Mouse (Mus musculus): ENCODE data around the gene Slc12a9.
A peak's percentile ranks its signal among the peaks of the same experiment; 100 is the strongest.

The Slc12a9 gene

GRCm38 (mm10) chr5:137333512-137334174 is at the start of gene Slc12a9:
TSS of gene Slc12a9 (minus strand) at chr5:137333597.
- DNase-seq (ENCODE audit: extremely low spot score), result peak; percentile 91

DNA sequence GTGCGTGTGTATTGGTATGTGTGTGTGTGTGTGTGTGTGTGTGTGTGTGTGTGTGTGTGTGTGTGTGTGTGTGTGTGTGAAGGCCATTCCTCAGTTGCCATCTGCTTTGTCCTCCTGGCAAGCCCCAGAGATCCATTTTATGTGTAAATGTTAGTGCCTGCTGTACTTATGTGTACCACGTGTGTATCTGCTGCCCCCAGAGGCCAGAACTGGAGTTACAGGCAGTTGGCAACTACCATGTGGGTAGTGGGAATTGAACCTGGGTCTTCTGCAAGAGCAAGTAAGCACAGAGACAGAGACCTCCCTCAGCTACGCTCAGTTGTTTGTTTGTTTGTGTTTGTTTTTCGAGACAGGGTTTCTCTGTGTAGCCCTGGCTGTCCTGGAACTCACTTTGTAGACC is 47.8 kb upstream of the Slc12a9 start:
- peak; percentile 72 for DNase-seq (ENCODE audit: extremely low spot score)

GRCm38 (mm10) chr5:137377603-137378002 is 44.2 kb upstream of the Slc12a9 start:
- no peak for DNase-seq (ENCODE audit: extremely low spot score)

DNA sequence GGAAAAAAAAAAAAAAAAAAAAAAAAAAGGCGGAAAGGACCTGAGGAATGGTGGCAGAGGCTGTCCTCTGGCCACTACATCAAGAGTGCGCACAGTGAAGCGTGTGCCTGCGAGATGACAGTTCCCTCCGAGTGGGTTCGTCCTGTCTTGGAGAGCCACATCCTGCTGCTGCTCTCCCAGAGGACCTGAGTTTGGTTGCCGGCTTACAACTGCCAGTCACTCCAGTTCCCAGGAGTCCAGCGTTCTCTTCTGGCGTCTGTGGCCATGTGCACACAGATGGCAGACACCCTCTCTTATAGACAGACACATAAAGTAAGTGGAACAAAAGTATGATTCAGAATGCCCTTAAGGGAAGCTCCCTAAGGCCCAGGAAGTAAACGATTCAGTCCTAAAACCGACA is 43.8 kb upstream of the Slc12a9 start:
- peak; percentile 38 for DNase-seq (ENCODE audit: extremely low spot score)

GRCm38 (mm10) chr5:137376722-137377121 is 43.3 kb upstream of the Slc12a9 start:
- peak; percentile 28 for DNase-seq (ENCODE audit: extremely low spot score)

DNA sequence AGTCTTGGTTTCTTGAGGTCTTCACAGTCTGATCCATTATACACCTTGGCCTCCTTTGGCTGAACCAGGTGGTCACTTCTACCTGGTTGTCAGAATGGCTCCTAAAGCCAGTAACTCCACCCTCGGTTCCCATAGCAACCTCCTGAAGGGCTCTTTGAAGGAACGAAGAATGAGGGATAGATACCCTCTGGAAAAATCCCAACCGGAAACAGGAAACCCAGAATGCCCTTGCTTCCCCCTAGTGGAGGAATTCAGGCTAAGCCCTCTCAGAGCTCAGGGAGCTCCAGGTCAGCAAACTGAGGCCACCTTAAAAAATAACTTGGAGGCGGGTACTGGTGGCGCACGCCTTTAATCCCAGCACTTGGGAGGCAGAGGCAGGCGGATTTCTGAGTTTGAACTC is 42.8 kb upstream of the Slc12a9 start:
- DNase-seq (ENCODE audit: extremely low spot score), result peak; percentile 49

DNA sequence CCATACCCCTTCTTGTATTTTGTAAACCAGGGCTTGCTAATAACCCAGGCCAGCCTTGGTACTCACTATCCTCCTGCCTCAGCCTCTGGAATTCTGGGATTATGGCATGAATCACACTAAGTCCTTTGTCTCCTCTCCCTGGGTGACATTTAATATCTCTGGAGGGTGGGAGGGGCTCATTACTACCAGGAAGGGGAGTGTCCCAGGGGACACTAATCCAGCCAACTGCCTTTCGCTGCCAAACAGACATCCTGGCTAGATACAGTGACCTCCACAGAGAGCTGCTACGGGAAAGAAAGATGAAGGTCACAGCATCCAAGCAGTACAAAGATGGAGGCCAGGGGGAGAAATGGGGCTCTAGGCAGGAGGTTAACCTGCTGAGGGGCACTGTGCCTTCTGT is 42.2 kb upstream of the Slc12a9 start:
- no peak for DNase-seq (ENCODE audit: extremely low spot score)

DNA sequence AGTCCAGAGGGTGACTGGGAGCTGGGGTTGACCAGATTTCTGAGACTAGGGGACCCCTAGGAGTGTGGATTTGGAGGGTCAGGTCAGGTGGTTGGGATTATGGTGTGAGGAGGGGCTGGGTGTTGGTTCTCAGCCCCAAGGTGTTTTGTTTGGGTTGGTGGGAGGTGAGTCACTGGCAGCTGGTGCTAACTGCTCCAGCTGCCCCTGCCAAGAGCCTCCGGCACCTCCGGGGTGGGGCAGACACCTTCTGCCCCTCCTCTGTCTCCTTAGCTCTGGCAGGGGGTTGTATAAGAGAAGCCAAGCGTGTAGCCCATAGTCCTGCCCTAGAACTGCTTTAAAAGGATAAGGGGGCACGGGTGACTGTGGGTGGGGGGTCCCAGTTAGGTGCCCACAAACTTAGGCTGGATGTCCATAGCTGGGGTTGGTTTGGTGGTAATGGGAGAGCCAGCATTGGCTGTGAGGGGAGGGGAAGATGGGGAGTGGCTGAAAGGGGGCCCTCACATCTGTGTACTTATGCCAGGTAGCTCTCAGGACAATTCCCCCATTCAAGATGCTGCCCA is 41.2 kb upstream of the Slc12a9 start:
- no peak for DNase-seq (ENCODE audit: extremely low spot score)

DNA sequence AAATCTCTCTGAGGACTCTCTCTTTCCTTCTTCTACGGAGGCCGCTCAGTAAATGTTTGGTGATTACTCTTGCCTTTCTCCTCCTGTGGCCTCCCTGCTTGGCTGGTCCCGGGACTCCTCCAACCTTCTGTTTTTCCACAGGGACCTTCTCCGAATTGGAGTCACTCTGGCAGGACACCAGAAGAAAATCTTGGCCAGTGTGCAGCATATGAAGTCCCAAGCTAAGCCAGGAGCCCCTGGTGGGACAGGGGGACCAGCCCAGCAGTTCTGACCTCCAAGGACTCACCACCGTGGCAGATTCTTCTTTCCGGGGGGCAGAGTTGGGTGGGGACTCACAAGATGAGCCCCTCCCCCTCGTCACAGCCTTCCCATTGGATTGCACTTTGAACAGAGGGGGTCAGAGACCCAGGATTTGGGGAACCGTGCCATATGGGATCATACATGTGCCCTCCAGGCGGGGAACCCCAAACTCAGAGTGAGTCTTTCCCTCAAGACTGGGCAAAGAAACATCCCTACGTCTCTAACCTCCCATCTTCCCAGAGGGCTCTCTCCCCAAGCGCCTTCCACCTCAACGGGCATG is 40.1 kb upstream of the Slc12a9 start:
- DNase-seq (ENCODE audit: extremely low spot score), result no peak

DNA sequence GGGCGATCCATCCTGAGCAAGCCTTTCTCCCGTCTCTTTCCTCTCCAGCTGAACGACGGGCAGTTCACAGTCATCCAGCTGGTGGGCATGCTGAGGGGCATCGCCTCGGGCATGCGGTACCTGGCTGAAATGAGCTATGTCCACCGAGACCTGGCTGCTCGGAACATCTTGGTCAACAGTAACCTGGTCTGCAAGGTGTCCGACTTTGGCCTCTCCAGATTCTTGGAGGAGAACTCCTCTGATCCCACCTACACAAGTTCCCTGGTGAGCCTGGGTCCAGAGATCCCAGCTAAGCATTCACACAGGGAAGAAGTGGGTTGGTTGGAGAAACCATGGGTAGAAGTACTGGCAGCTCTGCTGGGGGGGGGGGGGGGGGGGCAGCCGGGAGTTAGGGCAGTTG is 36.3 kb upstream of the Slc12a9 start:
- DNase-seq (ENCODE audit: extremely low spot score), result no peak

- DNase-seq (ENCODE audit: extremely low spot score), result peak; percentile 44
These were observed 25.0 kb upstream of the Slc12a9 start for GRCm38 (mm10) chr5:137358382-137358781.

DNA sequence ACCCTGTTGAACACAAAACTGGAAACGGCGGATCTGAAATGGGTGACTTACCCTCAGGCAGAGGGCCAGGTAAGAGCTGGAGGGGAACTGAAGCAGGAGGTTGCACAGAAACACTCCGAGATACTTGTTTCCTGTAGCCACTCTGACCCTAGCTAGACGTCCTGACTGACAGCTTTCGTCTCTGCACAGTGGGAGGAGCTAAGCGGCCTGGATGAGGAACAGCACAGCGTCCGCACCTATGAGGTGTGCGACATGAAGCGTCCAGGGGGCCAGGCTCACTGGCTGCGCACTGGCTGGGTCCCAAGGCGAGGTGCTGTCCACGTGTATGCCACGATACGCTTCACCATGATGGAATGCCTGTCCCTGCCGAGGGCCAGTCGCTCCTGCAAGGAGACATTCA is 20.7 kb upstream of the Slc12a9 start:
- no peak for DNase-seq (ENCODE audit: extremely low spot score)

- DNase-seq (ENCODE audit: extremely low spot score), result peak; percentile 14
These were observed 18.9 kb upstream of the Slc12a9 start for GRCm38 (mm10) chr5:137352011-137352975.

- peak; percentile 11 for DNase-seq (ENCODE audit: extremely low spot score)
These were observed 18.0 kb upstream of the Slc12a9 start for GRCm38 (mm10) chr5:137351394-137351793.

DNA sequence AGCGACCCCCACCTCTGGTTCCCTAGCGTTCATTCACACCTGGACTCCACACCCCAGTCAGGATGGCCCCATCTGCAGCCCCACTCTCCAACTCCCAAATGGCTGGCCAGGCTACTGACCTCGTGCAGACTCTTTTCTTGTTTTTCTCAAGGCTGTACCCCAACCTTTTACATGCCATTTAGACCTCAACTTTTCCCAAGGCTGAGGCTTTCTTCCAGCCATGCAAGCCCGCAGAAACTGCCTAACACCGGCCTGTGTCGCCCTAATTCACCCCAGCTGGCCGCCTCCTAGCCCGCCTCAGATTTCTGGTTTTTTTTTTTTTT is 17.6 kb upstream of the Slc12a9 start:
- peak; percentile 53 for DNase-seq (ENCODE audit: extremely low spot score)

- DNase-seq (ENCODE audit: extremely low spot score), result peak; percentile 61
These were observed 17.0 kb upstream of the Slc12a9 start for GRCm38 (mm10) chr5:137350205-137351057.

- peak; percentile 98 for DNase-seq (ENCODE audit: extremely low spot score)
These were observed 16.2 kb upstream of the Slc12a9 start, which contains the start of gene Ephb4 for GRCm38 (mm10) chr5:137349384-137350204. TSS of gene Ephb4 (plus strand) at chr5:137350109.

- DNase-seq (ENCODE audit: extremely low spot score), result peak; percentile 77
These were observed 15.3 kb upstream of the Slc12a9 start for GRCm38 (mm10) chr5:137348482-137349383.

GRCm38 (mm10) chr5:137347856-137348255 is 14.5 kb upstream of the Slc12a9 start:
- DNase-seq (ENCODE audit: extremely low spot score), result peak; percentile 27
